Mouse (Mus musculus) layer of hippocampus, postnatal 25 days (tissue): ENCODE results near the gene Maml3. TPM values are rescaled to one million over a fixed set of nuclear protein-coding genes. Genes with fewer than 3 reads are reported as not detected.

Experiments
- DNase-seq, 2 experiments: peaks; one replicate each; pipeline ENCODE4 v3.0.0; 2022; ENCODE audit warnings: mixed read lengths in 2 of 2, low spot score in 1 of 2; ENCODE audit errors: extremely low spot score in 1 of 2
- total RNA-seq, 2 experiments: library from RNA; stranded (reverse); gene quantifications; 2 replicates each; pipeline ENCODE4 v1.2.3; 2021

Maml3 gene
- total RNA-seq, 2 experiments from 2014 or later: 7.3 to 10.0 TPM

- DNase-seq: no peak
Observed at GRCm38 (mm10) chr3:52091261-52091797, 13.5 kb downstream of the Maml3 start.

GRCm38 (mm10) chr3:52090230-52090873 lies 14.5 kb downstream of the Maml3 start:
- DNase-seq: no peak

- peak; percentile 54 to 78 for DNase-seq
Observed at GRCm38 (mm10) chr3:52088458-52089341, 16.2 kb downstream of the Maml3 start.

GRCm38 (mm10) chr3:52087636-52088280 lies 17.1 kb downstream of the Maml3 start:
- no peak for DNase-seq

- no peak for DNase-seq
Observed at GRCm38 (mm10) chr3:52078763-52079162, 26.1 kb downstream of the Maml3 start.

GRCm38 (mm10) chr3:52073959-52074358 lies 30.9 kb downstream of the Maml3 start:
- no peak for DNase-seq

GRCm38 (mm10) chr3:52071996-52072395 lies 32.9 kb downstream of the Maml3 start:
- no peak for DNase-seq

GRCm38 (mm10) chr3:52070163-52070478 lies 34.8 kb downstream of the Maml3 start:
- no peak for DNase-seq

GRCm38 (mm10) chr3:52069304-52070162 lies 35.3 kb downstream of the Maml3 start:
- DNase-seq: peak; percentile 23 to 41

- DNase-seq: no peak
Observed at GRCm38 (mm10) chr3:52068885-52069284, 36.0 kb downstream of the Maml3 start.

- no peak for DNase-seq
Observed at GRCm38 (mm10) chr3:52067181-52067580, 37.7 kb downstream of the Maml3 start.

- no peak for DNase-seq
Observed at GRCm38 (mm10) chr3:52066142-52066541, 38.7 kb downstream of the Maml3 start.

GRCm38 (mm10) chr3:52063261-52063655 lies 41.6 kb downstream of the Maml3 start:
- DNase-seq: no peak

GRCm38 (mm10) chr3:52062389-52063260 lies 42.3 kb downstream of the Maml3 start:
- no peak for DNase-seq

- no peak for DNase-seq
Observed at GRCm38 (mm10) chr3:52061472-52062388, 43.1 kb downstream of the Maml3 start.

- no peak for DNase-seq
Observed at GRCm38 (mm10) chr3:52060886-52061285, 44.0 kb downstream of the Maml3 start.

- no peak for DNase-seq
Observed at GRCm38 (mm10) chr3:52051801-52052200, 53.1 kb downstream of the Maml3 start.

GRCm38 (mm10) chr3:52048082-52048481 lies 56.8 kb downstream of the Maml3 start:
- no peak for DNase-seq
